Mouse (Mus musculus): Measurements from ENCODE around the gene Btbd17. TPM values are rescaled to one million over a fixed set of nuclear protein-coding genes. Genes with fewer than 3 reads are reported as not detected.

Gene Btbd17
- total RNA-seq (2017), result not detected in 2 replicates

DNA sequence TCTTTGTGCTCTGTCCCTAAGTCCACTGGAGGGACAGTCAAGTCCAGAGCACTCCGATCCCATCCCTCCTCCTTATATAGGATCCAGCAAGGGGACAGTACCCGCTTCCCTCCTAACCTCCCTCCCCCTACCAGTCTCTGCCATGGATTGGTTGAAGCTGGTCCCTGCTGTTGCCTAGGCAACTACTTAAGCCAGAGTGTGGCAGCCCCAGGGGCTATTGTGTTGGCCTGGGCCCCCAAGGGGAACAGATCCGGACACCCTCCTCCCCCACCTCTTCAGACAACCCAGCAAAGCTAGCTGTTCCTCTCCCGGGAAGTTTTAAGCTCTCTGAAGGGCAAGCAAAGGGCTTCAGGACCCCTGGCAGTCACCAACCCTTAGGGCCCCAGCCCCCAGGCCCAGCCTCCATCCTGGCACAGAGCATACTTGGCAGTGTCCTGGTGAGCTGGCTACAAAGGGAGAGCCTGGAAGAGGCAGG, at the start of gene Btbd17:
Gene Btbd17 (minus strand): TSS at position 98 of the 475 bp plus-strand sequence.
- ATAC-seq (ENCODE audit: extremely low read depth, insufficient number of reproducible peaks, low FRiP score, poor library complexity, severe bottlenecking), result no peak

DNA sequence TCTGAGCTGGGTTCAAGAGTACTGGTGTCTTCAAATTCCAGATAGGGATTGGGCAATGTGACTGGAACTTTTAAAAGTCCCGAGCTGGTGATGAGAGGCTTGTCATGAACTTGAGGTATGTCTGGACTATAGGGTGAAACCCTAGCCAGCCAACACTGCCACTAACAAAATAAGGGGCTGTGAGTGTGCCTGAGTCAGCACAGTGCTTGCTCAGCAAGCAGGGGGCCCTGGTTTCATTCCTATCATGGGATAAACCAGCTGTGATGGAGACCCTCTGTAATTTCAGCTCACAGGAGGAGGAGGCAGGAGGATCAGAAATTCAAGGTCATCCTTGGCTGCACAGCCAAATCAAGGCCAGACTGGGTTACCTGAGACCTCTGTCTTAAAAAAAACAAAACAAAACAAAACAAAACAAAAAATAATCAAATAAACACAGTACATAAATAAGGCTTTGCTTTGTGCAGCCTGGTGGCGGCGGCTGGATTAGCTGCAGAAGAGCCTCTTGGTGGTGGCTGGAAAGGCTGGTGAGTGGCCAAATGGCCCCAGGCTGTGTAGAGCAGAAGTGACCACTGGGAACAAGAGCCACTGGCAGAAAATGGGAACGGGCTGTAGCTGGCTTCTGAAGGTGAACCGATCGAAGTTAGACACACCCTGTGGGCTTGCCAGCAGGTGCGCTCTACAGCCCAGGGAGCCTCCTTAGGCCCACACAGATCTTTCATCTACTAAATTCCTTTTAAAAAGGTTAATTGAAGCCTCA, 48.9 kb upstream of the Btbd17 start:
- ATAC-seq (ENCODE audit: extremely low read depth, insufficient number of reproducible peaks, low FRiP score, poor library complexity, severe bottlenecking), result no peak

DNA sequence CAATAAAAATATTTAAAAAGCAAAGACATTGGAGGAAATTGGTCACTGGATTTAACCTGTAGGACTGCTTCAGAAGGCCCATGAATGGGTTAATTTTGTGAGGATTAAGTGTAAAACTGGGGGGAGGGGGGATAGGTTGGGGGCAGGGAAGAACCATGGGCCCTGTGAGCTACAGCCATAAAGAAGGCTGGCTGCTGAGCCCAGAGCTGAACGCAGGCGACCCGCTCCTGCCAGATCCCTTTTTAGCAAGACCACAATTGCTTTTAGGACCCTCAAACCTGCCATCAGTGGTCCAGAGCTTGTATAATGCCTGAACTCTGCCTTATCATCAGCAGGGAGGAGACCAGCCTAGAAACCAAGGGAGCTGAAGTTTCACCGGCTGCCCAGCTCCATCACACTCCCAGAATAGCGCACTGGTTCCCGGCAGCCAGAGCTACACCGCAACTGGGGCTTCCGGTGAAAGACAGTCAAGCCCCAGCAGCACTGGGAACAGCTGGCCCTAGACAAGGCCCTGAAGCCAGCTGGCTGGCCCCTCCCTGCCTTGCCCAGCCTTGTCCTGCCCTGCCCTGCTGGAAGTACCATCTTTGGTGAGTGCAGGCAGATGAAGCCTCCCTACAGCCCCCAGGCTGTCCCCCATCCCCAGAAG, 48.2 kb upstream of the Btbd17 start:
- ATAC-seq (ENCODE audit: extremely low read depth, insufficient number of reproducible peaks, low FRiP score, poor library complexity, severe bottlenecking), result no peak

DNA sequence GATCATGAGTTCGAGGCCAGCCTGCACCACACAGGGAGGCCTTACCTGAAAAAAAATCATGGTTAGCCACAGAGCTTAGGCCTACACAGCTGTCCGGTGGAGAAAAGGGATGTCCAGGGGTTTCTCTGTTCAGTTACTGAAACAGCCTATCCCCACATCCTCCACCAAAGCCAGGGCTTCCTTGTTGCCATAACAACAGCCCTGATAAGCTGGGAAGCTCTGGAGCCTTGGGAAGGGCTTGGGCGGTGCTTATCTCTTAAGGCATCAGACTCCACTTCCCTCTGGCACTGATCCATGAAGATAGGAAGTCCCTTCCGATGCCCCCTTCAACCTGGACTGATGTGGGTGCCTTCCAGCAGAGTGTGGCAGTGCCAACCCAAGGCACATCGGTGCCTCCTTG, 37.4 kb upstream of the Btbd17 start:
- ATAC-seq (ENCODE audit: extremely low read depth, insufficient number of reproducible peaks, low FRiP score, poor library complexity, severe bottlenecking), result no peak

DNA sequence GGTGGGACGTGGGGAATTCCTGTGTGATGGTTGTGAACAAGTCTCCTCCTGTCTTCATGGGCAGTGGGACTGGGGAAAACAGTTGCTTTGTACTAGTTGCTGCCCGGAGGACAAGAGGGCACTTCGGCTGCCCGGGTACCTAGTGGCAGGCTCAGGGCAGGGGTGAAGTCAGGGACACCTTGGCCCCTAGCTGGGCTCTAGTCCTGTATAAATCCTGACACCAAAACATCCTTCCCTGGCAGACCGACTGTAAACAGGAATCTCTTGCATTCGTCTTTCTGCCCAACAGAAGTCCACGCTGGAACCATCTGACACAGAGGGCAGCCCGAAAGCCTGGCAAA, 34.7 kb upstream of the Btbd17 start:
- ATAC-seq (ENCODE audit: extremely low read depth, insufficient number of reproducible peaks, low FRiP score, poor library complexity, severe bottlenecking), result no peak

DNA sequence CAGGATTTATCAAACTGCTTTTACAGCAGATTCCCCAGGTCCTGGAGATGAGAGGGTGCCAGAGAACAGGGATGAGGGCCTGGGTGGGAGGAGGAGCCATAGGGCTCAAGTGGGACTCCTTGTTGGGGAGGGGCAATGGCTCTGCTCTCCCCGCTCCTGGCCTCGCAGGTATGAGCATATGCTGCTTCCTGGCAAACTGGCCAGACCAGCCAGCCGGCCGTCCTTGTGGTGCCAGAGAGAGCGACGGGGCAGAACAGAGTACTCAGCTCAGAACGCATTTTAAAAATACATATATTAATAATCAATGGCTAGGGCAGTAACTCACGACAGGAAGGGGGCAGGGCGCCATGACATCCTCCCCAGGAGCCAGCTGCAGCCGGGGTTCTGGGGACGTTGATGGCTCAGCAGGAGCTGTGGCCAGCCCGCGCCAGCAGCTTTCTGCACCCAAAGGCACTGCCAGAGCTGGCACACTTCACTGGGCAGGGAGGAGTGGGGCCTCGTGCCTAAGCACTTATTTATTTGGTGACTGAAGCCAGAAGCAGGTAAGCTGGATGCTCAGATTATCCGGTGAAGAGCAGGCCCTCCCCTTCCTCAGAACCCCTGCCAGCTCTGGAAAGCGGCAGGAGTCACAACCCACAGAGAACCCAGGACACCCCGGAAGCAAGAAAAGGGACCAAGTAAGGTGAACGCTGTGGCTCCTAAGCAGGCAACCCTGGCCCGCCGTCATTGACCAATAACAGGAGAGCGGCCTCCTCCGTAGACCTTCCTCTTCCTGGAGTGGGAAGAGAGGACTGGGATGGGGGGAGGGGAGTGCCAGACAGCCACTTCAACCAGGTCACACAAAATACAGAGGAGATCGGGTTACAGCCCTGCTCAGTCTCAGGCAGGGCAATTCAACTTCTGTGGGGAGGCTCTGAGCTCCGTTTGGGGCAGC, 34.0 kb upstream of the Btbd17 start:
- no peak for ATAC-seq (ENCODE audit: extremely low read depth, insufficient number of reproducible peaks, low FRiP score, poor library complexity, severe bottlenecking)

DNA sequence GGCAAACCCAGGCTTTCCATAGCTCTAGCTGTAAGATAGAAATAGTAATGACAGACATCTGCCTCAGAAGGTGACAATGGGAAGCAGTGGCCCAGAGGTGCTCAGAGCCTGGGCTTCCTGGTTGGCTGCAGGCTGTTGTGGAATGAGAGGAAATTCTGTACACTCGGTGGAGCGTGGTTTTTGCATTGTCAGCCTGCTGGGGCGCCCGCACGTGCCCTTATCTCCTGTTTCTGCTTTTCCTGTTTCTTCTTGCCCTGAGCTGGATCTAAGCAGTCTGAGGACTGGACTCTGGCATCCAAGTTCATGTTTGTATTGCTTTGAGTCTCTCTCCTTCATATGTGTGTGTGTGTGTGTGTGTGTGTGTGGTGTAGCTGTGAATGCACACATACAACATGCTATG, 30.9 kb upstream of the Btbd17 start:
- ATAC-seq (ENCODE audit: extremely low read depth, insufficient number of reproducible peaks, low FRiP score, poor library complexity, severe bottlenecking), result no peak

DNA sequence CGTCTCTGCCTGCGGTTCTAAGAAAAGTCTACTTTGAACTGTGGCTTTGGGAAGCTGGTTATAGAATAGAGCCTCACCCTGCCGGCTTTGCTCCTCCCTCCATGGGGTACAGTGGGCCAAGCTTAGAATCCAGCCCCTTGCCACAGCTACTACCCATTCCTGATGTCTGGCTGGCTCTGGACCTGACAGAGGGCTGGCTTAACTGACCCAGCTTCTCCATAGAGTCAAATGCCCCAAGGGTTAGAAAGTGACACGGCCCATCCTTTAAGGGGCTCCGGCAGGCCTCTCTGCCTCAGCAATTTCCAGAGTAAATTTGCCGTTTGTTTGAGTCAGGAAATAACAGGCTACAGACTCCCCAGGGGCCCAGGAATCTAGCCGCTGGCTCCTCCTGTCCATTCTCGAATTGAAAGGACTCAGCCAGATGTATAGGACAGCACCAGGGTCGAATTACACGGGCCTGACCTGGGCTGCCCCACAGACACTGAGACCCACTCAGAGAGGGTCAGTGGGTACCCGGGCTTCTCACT, 27.5 kb upstream of the Btbd17 start:
- no peak for ATAC-seq (ENCODE audit: extremely low read depth, insufficient number of reproducible peaks, low FRiP score, poor library complexity, severe bottlenecking)

DNA sequence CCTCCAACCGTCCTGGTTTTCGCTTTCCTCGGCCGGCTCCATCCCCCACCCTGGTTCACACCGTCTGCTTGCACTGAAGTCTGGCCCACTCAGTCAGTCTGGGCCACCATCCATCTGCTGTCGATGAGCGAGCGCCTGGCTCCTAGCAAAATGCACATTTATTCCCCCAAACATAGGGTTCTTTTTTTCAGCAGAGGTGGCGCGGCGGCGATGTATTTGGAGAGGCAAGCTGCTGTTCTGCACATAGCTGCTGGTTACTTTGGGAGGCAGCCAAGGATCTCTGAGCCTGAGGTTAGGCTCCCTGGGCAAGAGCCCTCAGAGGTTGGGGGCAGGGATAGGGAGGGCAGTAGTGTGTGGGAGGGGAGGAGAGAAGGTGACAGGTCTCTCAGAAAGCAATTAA, 27.0 kb upstream of the Btbd17 start:
- ATAC-seq (ENCODE audit: extremely low read depth, insufficient number of reproducible peaks, low FRiP score, poor library complexity, severe bottlenecking), result no peak

DNA sequence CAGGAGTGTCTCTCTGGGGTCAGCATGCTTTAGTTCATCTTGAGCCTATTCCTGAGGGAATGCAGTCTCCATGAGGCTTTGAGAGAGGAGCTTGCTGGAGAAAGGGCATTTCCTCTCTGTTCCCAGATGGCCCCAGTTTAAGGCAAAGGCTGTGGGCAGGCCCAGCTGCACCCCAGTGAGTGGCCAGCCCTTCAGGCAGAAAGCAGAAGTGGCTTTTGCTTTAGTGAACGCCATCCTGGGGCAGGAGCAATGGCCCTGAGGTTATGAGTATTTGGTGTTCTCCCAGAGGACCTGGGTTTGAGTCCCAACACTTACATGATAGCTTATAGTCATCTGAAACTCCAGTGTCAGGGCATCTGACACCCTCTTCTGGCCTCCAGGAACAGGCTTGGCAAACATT, 25.6 kb upstream of the Btbd17 start:
- ATAC-seq (ENCODE audit: extremely low read depth, insufficient number of reproducible peaks, low FRiP score, poor library complexity, severe bottlenecking), result no peak

DNA sequence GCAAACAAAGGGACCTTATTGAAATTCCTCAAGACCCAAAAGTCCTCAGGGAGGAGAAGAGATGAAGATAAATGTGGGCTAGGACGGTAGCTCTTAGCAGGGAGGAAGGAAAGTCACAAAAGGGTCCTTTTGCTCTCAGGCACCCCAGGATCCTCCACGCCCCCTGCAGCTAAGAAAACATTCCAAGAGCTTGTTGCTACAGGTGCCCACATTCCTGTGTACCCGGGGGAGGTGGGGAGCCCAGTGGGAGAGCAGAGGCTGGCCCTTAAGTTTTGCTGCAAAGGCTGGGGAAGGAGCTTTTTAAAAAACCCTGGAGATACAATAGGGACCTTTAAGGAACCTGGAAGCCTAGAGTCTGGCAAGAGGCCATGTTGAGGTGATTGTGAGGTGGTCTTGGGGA, 24.7 kb upstream of the Btbd17 start:
- no peak for ATAC-seq (ENCODE audit: extremely low read depth, insufficient number of reproducible peaks, low FRiP score, poor library complexity, severe bottlenecking)

DNA sequence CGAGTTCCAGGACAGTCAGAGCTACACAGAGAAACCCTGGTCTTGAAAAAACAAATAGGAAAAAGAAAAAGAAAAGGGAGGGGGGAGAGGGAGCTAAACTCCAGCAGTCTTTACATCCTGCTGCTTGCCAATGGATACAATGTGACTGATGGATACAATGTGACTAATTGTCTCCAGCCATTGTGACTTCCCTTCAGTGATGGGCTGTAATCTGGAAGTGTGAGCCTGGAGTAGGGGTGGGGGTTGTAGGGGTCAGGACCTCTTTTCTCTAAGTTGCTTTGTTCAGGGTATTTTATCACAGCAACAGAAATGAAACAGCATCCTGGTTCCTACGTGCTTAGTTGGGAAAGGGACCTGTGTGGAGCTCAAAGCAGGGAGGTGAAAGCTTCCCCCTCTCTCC, 23.4 kb upstream of the Btbd17 start:
- no peak for ATAC-seq (ENCODE audit: extremely low read depth, insufficient number of reproducible peaks, low FRiP score, poor library complexity, severe bottlenecking)

DNA sequence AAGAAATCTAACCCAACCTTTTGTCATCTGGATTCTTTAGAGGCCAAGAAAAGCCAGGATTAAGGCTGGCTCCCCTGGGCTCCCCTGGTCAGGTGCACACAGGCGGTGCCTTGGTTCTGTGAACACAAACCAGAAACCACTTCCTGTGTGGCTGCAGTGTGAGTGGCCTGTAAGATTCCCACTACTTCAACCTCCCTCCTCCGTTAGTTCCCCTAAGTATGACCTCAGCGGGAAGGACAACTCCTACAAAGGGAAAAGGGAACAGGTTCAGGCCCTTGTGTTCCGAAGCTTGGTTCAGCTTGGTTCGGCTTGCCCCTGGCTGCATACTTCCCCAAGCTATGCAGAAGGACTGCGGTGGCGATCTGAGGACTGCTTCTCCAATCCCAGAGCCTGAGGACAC, 22.4 kb upstream of the Btbd17 start:
- 0 out of 2 replicates have a peak, but pooled peaks have one; percentile 10 for ATAC-seq (ENCODE audit: extremely low read depth, insufficient number of reproducible peaks, low FRiP score, poor library complexity, severe bottlenecking)

DNA sequence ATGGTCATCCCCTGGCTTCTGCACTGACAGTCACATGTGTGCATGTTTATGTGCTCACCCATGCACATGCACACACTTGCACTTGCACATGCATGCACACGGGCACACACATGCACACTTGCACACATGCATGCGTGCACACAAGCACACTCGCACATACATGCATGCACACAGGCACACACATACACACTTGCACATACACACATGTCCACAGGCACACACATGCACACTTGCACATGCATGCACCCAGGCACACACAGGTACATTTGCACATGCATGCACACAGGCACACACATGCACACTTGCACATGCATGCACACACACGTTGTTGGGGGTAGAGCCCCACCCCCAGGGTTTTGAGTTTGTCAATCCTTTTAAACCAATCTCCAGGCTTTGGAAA, 21.2 kb upstream of the Btbd17 start:
- no peak for ATAC-seq (ENCODE audit: extremely low read depth, insufficient number of reproducible peaks, low FRiP score, poor library complexity, severe bottlenecking)

DNA sequence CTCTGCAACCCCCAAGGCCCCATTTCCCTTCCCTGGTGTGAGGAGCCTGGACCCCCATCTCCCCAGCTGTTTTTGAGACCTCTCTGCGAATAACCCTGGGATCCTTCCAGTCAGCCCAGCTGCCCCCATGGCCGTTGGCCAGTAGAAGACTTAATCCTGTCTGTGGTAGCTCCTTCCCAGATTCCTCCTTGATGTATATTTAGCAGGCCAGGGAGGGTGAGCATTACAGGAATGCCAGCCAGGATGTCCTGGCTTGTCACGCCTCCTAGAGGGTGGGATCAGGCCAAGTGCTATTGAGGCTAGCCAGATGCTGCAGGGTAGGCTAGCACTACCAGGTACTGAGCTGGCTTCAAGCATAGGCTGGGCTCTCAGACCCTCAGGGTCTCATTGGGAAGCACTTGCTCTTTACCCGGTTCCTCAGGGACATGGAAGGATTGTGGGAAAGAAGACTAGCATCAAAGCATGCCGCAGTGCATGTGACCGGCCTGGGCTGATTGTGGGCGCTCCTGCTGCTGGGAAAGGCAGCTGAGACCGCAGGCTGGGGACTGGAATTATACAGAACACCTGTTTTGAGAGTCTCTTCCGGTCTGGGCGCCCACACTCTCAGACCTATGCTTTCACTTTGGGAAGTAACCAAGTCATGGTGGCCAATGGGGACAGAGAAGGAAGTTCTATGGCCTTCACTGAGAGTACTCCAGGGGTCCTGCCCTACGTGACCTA, 19.3 kb upstream of the Btbd17 start:
- ATAC-seq (ENCODE audit: extremely low read depth, insufficient number of reproducible peaks, low FRiP score, poor library complexity, severe bottlenecking), result 0 out of 2 replicates have a peak, but pooled peaks have one; percentile 17

DNA sequence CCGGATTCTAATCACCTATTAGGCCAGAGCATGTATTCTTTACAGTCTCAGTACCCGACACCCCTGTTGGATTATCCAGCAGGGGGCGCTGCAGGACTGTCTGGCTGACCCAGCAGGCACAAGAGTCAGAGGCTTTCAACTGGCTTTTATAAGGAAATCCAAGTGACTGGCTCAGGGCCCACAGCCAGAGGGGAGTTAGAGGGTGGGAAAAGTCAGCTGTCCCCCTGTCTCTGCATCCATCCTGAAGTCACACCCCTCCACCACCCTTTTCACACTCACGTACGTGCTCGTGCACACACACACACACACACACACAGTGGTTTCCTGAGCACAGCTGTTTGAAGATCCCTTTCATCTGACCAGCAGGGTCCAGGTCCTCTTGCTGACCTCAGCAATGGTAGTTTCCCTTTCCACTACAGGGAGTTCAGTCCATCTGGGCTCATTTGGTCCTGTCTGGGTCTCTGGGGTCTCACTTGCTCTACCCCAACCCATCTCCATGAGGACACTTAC, 17.0 kb upstream of the Btbd17 start:
- peak; percentile 66 for ATAC-seq (ENCODE audit: extremely low read depth, insufficient number of reproducible peaks, low FRiP score, poor library complexity, severe bottlenecking)

DNA sequence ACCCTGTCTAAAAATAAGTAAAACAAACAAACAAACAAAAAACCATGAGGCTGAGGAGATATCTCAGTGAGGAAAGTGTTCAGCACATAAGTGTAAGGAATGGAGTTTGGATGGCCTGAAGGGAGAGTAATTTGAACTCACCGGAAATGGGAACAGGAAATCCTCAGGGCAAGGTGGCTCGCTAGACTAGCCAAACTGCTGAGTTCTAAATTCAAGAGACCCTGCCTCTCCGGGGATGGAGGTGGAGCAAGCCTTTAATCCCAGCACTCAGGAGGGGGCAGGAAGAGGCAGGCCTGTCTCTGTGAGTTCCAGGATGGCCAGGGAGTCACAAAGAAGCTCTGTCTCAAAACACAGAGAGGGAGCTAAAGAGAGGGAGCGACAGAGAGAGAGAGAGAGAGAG, 14.6 kb upstream of the Btbd17 start:
- no peak for ATAC-seq (ENCODE audit: extremely low read depth, insufficient number of reproducible peaks, low FRiP score, poor library complexity, severe bottlenecking)

DNA sequence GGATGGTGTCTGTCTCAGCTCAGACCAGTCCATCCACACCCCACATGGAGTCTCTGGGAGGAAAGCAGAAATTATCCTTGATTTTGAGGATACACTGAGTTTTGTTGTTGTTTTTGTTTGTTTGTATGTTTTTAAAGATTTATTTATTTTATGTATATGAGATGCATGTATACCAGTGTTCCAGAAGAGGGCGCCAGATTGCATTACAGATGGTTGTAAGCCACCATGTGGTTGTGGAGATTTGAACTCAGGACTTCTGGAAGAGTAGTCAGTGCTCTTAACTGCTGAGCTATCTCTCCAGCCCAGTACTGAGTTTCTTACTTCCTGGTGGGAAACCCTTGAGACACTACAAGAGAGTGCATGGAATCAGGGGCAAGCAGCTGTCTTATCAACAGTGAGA, 13.6 kb upstream of the Btbd17 start:
- no peak for ATAC-seq (ENCODE audit: extremely low read depth, insufficient number of reproducible peaks, low FRiP score, poor library complexity, severe bottlenecking)
